Mouse (Mus musculus) kidney, adult 2 months (tissue): ENCODE measurements around the gene Gls2.

Experiments used
- CTCF ChIP-seq: fragments of 200-500 bp; conservative IDR thresholded peaks from 2 replicates; pipeline ENCODE4 v1.5.1; 2011; ENCODE audit warnings: low read depth, mild to moderate bottlenecking, control low read depth, low read length, moderate library complexity, mixed read lengths; ENCODE audit not compliant: insufficient read depth, insufficient read length
- POLR2A ChIP-seq: fragments of 200-500 bp; IDR thresholded peaks from one replicate; pipeline ENCODE4 v1.6.1; 2011; ENCODE audit warnings: low read depth, low read length, control low read depth

DNA sequence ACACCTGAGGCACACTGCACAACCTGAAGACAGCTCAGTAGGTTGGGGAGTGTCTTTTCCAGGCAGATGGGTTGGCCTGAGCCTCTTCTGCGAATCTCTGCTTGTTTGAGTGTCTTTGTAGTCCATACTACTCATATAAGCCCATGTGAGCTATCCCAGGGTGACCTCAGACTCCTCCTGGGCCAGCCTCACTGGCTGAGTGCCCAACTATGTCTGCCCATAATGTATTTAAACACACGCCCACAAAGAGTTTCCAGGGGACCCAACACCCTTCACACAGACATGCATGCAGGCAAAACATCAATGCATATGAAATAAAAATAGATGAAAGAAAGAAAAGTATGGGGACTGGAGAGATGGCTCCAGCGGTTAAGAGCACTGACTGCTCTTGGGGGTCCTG is 40.3 kb upstream of the Gls2 start:
- TF ChIP-seq CTCF = no peak
- TF ChIP-seq POLR2A = no peak
